31 mouse cellular contexts compared by ENCODE assay signal in the genomic region with DNA sequence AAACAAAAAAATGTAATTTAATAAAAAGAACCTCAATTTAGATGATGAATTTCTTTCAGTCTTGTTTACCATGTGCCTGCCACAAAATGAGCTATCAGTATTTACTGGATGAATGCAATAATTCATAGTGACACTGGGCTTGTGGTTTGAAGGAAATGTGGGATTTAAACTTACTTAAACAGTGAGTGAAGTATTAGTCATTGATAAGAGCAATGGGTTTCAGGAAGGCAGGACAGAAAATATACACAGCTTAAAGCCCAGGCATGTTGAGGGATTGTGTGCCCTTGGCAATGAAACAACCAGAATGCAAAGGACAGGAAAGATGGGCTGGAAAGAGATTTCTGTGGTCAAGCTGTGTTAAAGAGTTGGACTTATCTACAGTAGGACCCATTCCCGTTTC. TPM values are rescaled to one million over a fixed set of nuclear protein-coding genes. Genes with fewer than 3 reads are reported as not detected.
DNase-seq lines count a peak whose midpoint lies in the region; ATAC-seq and TF ChIP-seq lines count a peak whose summit lies in the region.
"Had no signal": no experiment of that assay in that cellular context is flagged by ENCODE, and none has a peak within 500 bp of the region (broad histone marks: within the 10 kb centered on the region; RNA-seq: fewer than 3 reads in every experiment).

No protein-coding gene starts in this region.

- no peak overlapping the region for H3K4me3 ChIP-seq in C2C12 (ENCODE audit: insufficient read depth, poor library complexity, severe bottlenecking)
- H3K4me3 ChIP-seq in embryonic fibroblast, embryonic 13.5 days (ENCODE audit: insufficient read depth, low read length) = no peak overlapping the region
- H3K4me3 ChIP-seq in stomach, postnatal 0 days (ENCODE audit: low read depth, low read length) = no peak overlapping the region
- H3K4me3 ChIP-seq in hindbrain, postnatal 0 days (ENCODE audit: low read length) = no peak overlapping the region
- H3K4me3 ChIP-seq: embryonic facial prominence, embryonic 13.5 days; embryonic facial prominence, embryonic 15.5 days; forebrain, embryonic 13.5 days; forebrain, embryonic 15.5 days had no signal

- TF ChIP-seq EP300 in stomach, postnatal 0 days (optimal IDR thresholded peaks at IDR 0.05) = no peak

- H3K9ac ChIP-seq in stomach, postnatal 0 days (ENCODE audit: low read length) = no peak overlapping the region
- H3K9ac ChIP-seq in hindbrain, postnatal 0 days (replicated peaks; ENCODE audit: low read length) = no peak overlapping the region
- H3K9ac ChIP-seq: embryonic facial prominence, embryonic 13.5 days; embryonic facial prominence, embryonic 15.5 days; forebrain, embryonic 13.5 days; forebrain, embryonic 15.5 days; forebrain, postnatal 0 days had no signal

- TF ChIP-seq POLR2A in embryonic fibroblast, embryonic 13.5 days (IDR thresholded peaks at IDR 0.05; ENCODE audit: low read depth, low read length) = no peak

- no peak for DNase-seq in stomach, postnatal 0 days (ENCODE audit: low spot score)
- no peak for DNase-seq in ovary, postnatal 14 days (ENCODE audit: low spot score)
- DNase-seq in hindbrain, postnatal 0 days (ENCODE audit: low spot score) = no peak
- DNase-seq in lung, postnatal 25 days (ENCODE audit: low spot score) = no peak
- DNase-seq: adrenal gland, adult 8-10 months; adrenal gland, postnatal 25 days; B cell, adult 2 months; cerebellum, adult 11 months; cerebellum, adult 18-20 months; cerebellum, adult 8-10 months; cerebellum, adult 9-11 months; cerebellum, postnatal 14 days; cerebellum, postnatal 36 days; embryo, embryonic 11 days; forebrain, postnatal 0 days had no signal

- no peaks in the 10 kb centered on the region; the same call in 1 of the 2 replicates for H3K4me1 ChIP-seq in embryonic fibroblast, embryonic 13.5 days (ENCODE audit: control insufficient read depth, insufficient read depth, low read length)
- no peaks in the 10 kb centered on the region for H3K4me1 ChIP-seq in stomach, postnatal 0 days (replicated peaks; ENCODE audit: control insufficient read depth, insufficient read depth)
- H3K4me1 ChIP-seq in hindbrain, postnatal 0 days (ENCODE audit: insufficient read depth, low read length) = no peaks in the 10 kb centered on the region
- H3K4me1 ChIP-seq: embryonic facial prominence, embryonic 13.5 days; embryonic facial prominence, embryonic 15.5 days; forebrain, embryonic 15.5 days had no signal

- H3K79me3 ChIP-seq in C2C12 (ENCODE audit: low read depth) = no peaks in the 10 kb centered on the region

- H3ac ChIP-seq in C2C12 (ENCODE audit: control insufficient read depth, insufficient read length, low read depth) = no peak overlapping the region

- 0 out of 2 replicates have a peak, but pooled peaks have one; percentile 35 for ATAC-seq in stomach, postnatal 0 days (ENCODE audit: low FRiP score, low TSS enrichment)
- no peak for ATAC-seq in hindbrain, postnatal 0 days
- ATAC-seq: activated CD4-positive, CD25-positive, alpha-beta regulatory T cell, adult 4 months; forebrain, embryonic 13.5 days; forebrain, embryonic 15.5 days; forebrain, postnatal 0 days; Patski had no signal

- H3K9me3 ChIP-seq in stomach, postnatal 0 days (ENCODE audit: control insufficient read depth, low read length) = no peaks in the 10 kb centered on the region
- no peaks in the 10 kb centered on the region for H3K9me3 ChIP-seq in hindbrain, postnatal 0 days (ENCODE audit: low read length)
- H3K9me3 ChIP-seq: embryonic facial prominence, embryonic 13.5 days; embryonic facial prominence, embryonic 15.5 days; forebrain, embryonic 13.5 days; forebrain, embryonic 15.5 days had no signal

- no peak for TF ChIP-seq CTCF in C2C12 (IDR thresholded peaks at IDR 0.05; ENCODE audit: control insufficient read depth, insufficient read depth, insufficient read length)
- TF ChIP-seq CTCF in embryonic fibroblast, embryonic 13.5 days (IDR thresholded peaks at IDR 0.05; ENCODE audit: borderline replicate concordance, insufficient read depth, low read length) = no peak
- no peak for TF ChIP-seq CTCF in stomach, postnatal 0 days (IDR thresholded peaks at IDR 0.05; ENCODE audit: low read depth)
- TF ChIP-seq CTCF in hindbrain, postnatal 0 days (IDR thresholded peaks at IDR 0.05; ENCODE audit: low read depth) = no peak

- peaks cover 5% of the 10 kb centered on the region for H3K36me3 ChIP-seq in C2C12 (ENCODE audit: control insufficient read depth, insufficient read depth)
- H3K36me3 ChIP-seq in stomach, postnatal 0 days (ENCODE audit: control insufficient read depth, insufficient read depth, low read length) = no peaks in the 10 kb centered on the region
- H3K36me3 ChIP-seq in hindbrain, postnatal 0 days (ENCODE audit: insufficient read depth, low read length) = no peaks in the 10 kb centered on the region
- H3K36me3 ChIP-seq: embryonic facial prominence, embryonic 13.5 days; embryonic facial prominence, embryonic 15.5 days; forebrain, embryonic 15.5 days had no signal

- H3K79me2 ChIP-seq in C2C12 (ENCODE audit: control insufficient read depth, insufficient read depth) = no peaks in the 10 kb centered on the region

- H3K27ac ChIP-seq in embryonic fibroblast, embryonic 13.5 days (ENCODE audit: insufficient read depth, low read length) = peak overlapping the region; percentile 23; the same call in 1 of the 2 replicates
- H3K27ac ChIP-seq in stomach, postnatal 0 days (replicated peaks) = no peak overlapping the region
- H3K27ac ChIP-seq in hindbrain, postnatal 0 days = no peak overlapping the region
- H3K27ac ChIP-seq: embryonic facial prominence, embryonic 13.5 days; embryonic facial prominence, embryonic 15.5 days; forebrain, embryonic 13.5 days; forebrain, embryonic 15.5 days had no signal

- no peak overlapping the region for H3K4me2 ChIP-seq in stomach, postnatal 0 days (replicated peaks; ENCODE audit: low read depth)
- H3K4me2 ChIP-seq in hindbrain, postnatal 0 days (ENCODE audit: low read depth, low read length) = no peak overlapping the region
- H3K4me2 ChIP-seq: embryonic facial prominence, embryonic 13.5 days; embryonic facial prominence, embryonic 15.5 days; forebrain, embryonic 13.5 days; forebrain, embryonic 15.5 days had no signal

- no peaks in the 10 kb centered on the region for H3K27me3 ChIP-seq in C2C12 (ENCODE audit: control insufficient read depth, insufficient read depth, insufficient read length)
- no peaks in the 10 kb centered on the region for H3K27me3 ChIP-seq in stomach, postnatal 0 days (ENCODE audit: control insufficient read depth, insufficient read depth, low read length)
- no peaks in the 10 kb centered on the region for H3K27me3 ChIP-seq in hindbrain, postnatal 0 days (ENCODE audit: insufficient read depth, low read length)
- H3K27me3 ChIP-seq: embryonic facial prominence, embryonic 13.5 days; embryonic facial prominence, embryonic 15.5 days had no signal

- 50% methylated on average over 1 of the region's 1 CpGs for WGBS in stomach, postnatal 0 days
- 92% methylated on average over 1 of the region's 1 CpGs for WGBS in hindbrain, postnatal 0 days

TF ChIP-seq in C2C12, 6 proteins besides CTCF, POLR2A, EP300 and RAD21:
- TF ChIP-seq MYOG (IDR thresholded peaks at IDR 0.05; ENCODE audit: control insufficient read depth, extremely low read depth, insufficient read length) (no peak), USF1 (IDR thresholded peaks at IDR 0.05; ENCODE audit: low read depth) (no peak), MAX (IDR thresholded peaks at IDR 0.05) (peak; percentile 77), FOSL1 (IDR thresholded peaks at IDR 0.05; ENCODE audit: insufficient read depth, low read length, poor library complexity, severe bottlenecking) (peak; percentile 94), MYOD1 (IDR thresholded peaks at IDR 0.05; ENCODE audit: control insufficient read depth, insufficient read length, low read depth) (peak; percentile 23)

RNA-seq across cellular contexts. Expression of gene Npy4r, which starts 10.0 kb away (rescaled TPM):
- polyA plus RNA-seq in C2C12 (2012; fragmentation: generic; extraction: Trizol) = 0.36 TPM
- not detected in 2 replicates for polyA plus RNA-seq in embryonic fibroblast, embryonic 13.5 days (2011; ENCODE audit: insufficient read length, low read depth, missing spikeins)
- polyA plus RNA-seq in stomach, postnatal 0 days (2015; fragmentation: Nextera tagmentation; extraction: Ambion mirVana) = 0.22 and 0.24 TPM in 2 replicates
- 0.21 and 0.25 TPM in 2 replicates for total RNA-seq in hindbrain, postnatal 0 days (2014; rRNA removed)
- 0.11 and 0.24 TPM in 2 replicates for polyA plus RNA-seq in hindbrain, postnatal 0 days (2015; fragmentation: Nextera tagmentation; extraction: Ambion mirVana)
- total RNA-seq: common myeloid progenitor, adult 5-6 weeks; MEL had no signal
- polyA plus RNA-seq: activated CD4-positive, CD25-positive, alpha-beta regulatory T cell, adult 4 months; forebrain, embryonic 11.5 days had no signal

RNA-seq across cellular contexts. Expression of gene A630023A22Rik, which starts 39.8 kb away (rescaled TPM):
- polyA plus RNA-seq in C2C12 (2012; fragmentation: generic; extraction: Trizol) = 0.59 TPM
- polyA plus RNA-seq in embryonic fibroblast, embryonic 13.5 days (2011; ENCODE audit: insufficient read length, low read depth, missing spikeins) = 1.6 and 2.8 TPM in 2 replicates
- 0.15 and 0.24 TPM in 2 replicates for polyA plus RNA-seq in stomach, postnatal 0 days (2015; fragmentation: Nextera tagmentation; extraction: Ambion mirVana)
- total RNA-seq in hindbrain, postnatal 0 days (2014; rRNA removed) = 2.2 TPM in 1 of 2 replicates, not detected in the other
- not detected in 2 replicates for polyA plus RNA-seq in hindbrain, postnatal 0 days (2015; fragmentation: Nextera tagmentation; extraction: Ambion mirVana)
- total RNA-seq: adrenal gland, adult 18-20 months; adrenal gland, adult 8-10 months; adrenal gland, postnatal 25 days; adrenal gland, postnatal 4 days; common myeloid progenitor, adult 5-6 weeks; ES-E14; forebrain, postnatal 0 days; MEL had no signal
- polyA plus RNA-seq: activated CD4-positive, CD25-positive, alpha-beta regulatory T cell, adult 4 months; brain, embryonic 14.5 days; embryonic facial prominence, embryonic 11.5 days; embryonic facial prominence, embryonic 13.5 days; embryonic facial prominence, embryonic 15.5 days; forebrain, embryonic 11.5 days; forebrain, embryonic 13.5 days; forebrain, embryonic 15.5 days; forebrain, postnatal 0 days had no signal

RNA-seq across cellular contexts. Expression of gene Anxa8, which starts 56.5 kb away (rescaled TPM):
- 33.1 TPM for polyA plus RNA-seq in C2C12 (2012; fragmentation: generic; extraction: Trizol)
- polyA plus RNA-seq in embryonic fibroblast, embryonic 13.5 days (2011; ENCODE audit: insufficient read length, low read depth, missing spikeins) = 28.1 and 42.9 TPM in 2 replicates
- 65.7 and 66.2 TPM in 2 replicates for polyA plus RNA-seq in stomach, postnatal 0 days (2015; fragmentation: Nextera tagmentation; extraction: Ambion mirVana)
- 0.11 TPM in 1 of 2 replicates, not detected in the other for total RNA-seq in hindbrain, postnatal 0 days (2014; rRNA removed)
- 0.37 and 0.90 TPM in 2 replicates for polyA plus RNA-seq in hindbrain, postnatal 0 days (2015; fragmentation: Nextera tagmentation; extraction: Ambion mirVana)
- total RNA-seq: common myeloid progenitor, adult 5-6 weeks; MEL had no signal
- polyA plus RNA-seq: activated CD4-positive, CD25-positive, alpha-beta regulatory T cell, adult 4 months; forebrain, embryonic 13.5 days; forebrain, embryonic 15.5 days had no signal

RNA-seq across cellular contexts. Expression of gene Gprin2, which starts 59.1 kb away (rescaled TPM):
- under 0.01 TPM for polyA plus RNA-seq in C2C12 (2012; fragmentation: generic; extraction: Trizol)
- 0.12 and 0.46 TPM in 2 replicates for polyA plus RNA-seq in embryonic fibroblast, embryonic 13.5 days (2011; ENCODE audit: insufficient read length, low read depth, missing spikeins)
- 0.12 and 0.46 TPM in 2 replicates for polyA plus RNA-seq in stomach, postnatal 0 days (2015; fragmentation: Nextera tagmentation; extraction: Ambion mirVana)
- 31.7 and 33.6 TPM in 2 replicates for total RNA-seq in hindbrain, postnatal 0 days (2014; rRNA removed)
- polyA plus RNA-seq in hindbrain, postnatal 0 days (2015; fragmentation: Nextera tagmentation; extraction: Ambion mirVana) = 4.3 and 8.1 TPM in 2 replicates
- total RNA-seq: common myeloid progenitor, adult 5-6 weeks had no signal
- polyA plus RNA-seq: activated CD4-positive, CD25-positive, alpha-beta regulatory T cell, adult 4 months had no signal

Comparison
In these comparisons a context has a peak if more than half of its experiments do, and no peak if none do; other contexts are left out.
1. RNA of gene Anxa8, which starts 56.5 kb away (polyA plus RNA-seq): 65.7 to 66.2 TPM in stomach, postnatal 0 days, 33.1 TPM in C2C12 (single experiment) and 28.1 to 42.9 TPM in embryonic fibroblast, embryonic 13.5 days; 0.37 to 0.90 TPM in hindbrain, postnatal 0 days; every median in the first group is over 10 times any median in the second.